Mouse (Mus musculus) c-Kit-negative CD71-positive TER-119-positive erythroid progenitor cells, embryonic 14.5 days (primary cell): ENCODE results near the gene Ubr2.

Experiments
- DNase-seq: peaks from one replicate; pipeline ENCODE4 v3.0.0-alpha.2; 2013; ENCODE audit warnings: low read depth, low spot score

Ubr2 gene

GRCm38 (mm10) chr17:47003305-47003704 lies 7.1 kb downstream of the Ubr2 start:
- DNase-seq: no peak

- no peak for DNase-seq
Measured at GRCm38 (mm10) chr17:47002401-47002800, 8.0 kb downstream of the Ubr2 start.

GRCm38 (mm10) chr17:46998840-46999239 lies 11.5 kb downstream of the Ubr2 start:
- DNase-seq: no peak

- DNase-seq: no peak
Measured at GRCm38 (mm10) chr17:46996484-46996883, 13.9 kb downstream of the Ubr2 start.

- DNase-seq: no peak
Measured at GRCm38 (mm10) chr17:46995621-46996020, 14.7 kb downstream of the Ubr2 start.

GRCm38 (mm10) chr17:46994641-46995398 lies 15.5 kb downstream of the Ubr2 start:
- DNase-seq: no peak

- DNase-seq: no peak
Measured at GRCm38 (mm10) chr17:46993625-46994024, 16.7 kb downstream of the Ubr2 start.

GRCm38 (mm10) chr17:46987631-46988030 lies 22.7 kb downstream of the Ubr2 start:
- DNase-seq: no peak

- DNase-seq: no peak
Measured at GRCm38 (mm10) chr17:46980050-46980449, 30.3 kb downstream of the Ubr2 start.

GRCm38 (mm10) chr17:46975183-46975582 lies 35.2 kb downstream of the Ubr2 start:
- DNase-seq: peak; percentile 61

GRCm38 (mm10) chr17:46972603-46973002 lies 37.8 kb downstream of the Ubr2 start:
- DNase-seq: no peak

GRCm38 (mm10) chr17:46966892-46967291 lies 43.5 kb downstream of the Ubr2 start:
- DNase-seq: no peak

GRCm38 (mm10) chr17:46963186-46963585 lies 47.2 kb downstream of the Ubr2 start:
- DNase-seq: no peak

GRCm38 (mm10) chr17:46962153-46962552 lies 48.2 kb downstream of the Ubr2 start:
- DNase-seq: no peak

- no peak for DNase-seq
Measured at GRCm38 (mm10) chr17:46960216-46960615, 50.1 kb downstream of the Ubr2 start.

GRCm38 (mm10) chr17:46958045-46958444 lies 52.3 kb downstream of the Ubr2 start:
- no peak for DNase-seq

- no peak for DNase-seq
Measured at GRCm38 (mm10) chr17:46946276-46946675, 64.1 kb downstream of the Ubr2 start.

- DNase-seq: no peak
Measured at GRCm38 (mm10) chr17:46942421-46942820, 67.9 kb downstream of the Ubr2 start.

GRCm38 (mm10) chr17:46940461-46940860 lies 69.9 kb downstream of the Ubr2 start:
- no peak for DNase-seq

GRCm38 (mm10) chr17:46933557-46934348 lies 76.6 kb downstream of the Ubr2 start:
- DNase-seq: peak; percentile 8

GRCm38 (mm10) chr17:46932961-46933360 lies 77.4 kb downstream of the Ubr2 start:
- DNase-seq: no peak

- DNase-seq: no peak
Measured at GRCm38 (mm10) chr17:46929897-46930296, 80.5 kb downstream of the Ubr2 start.

- no peak for DNase-seq
Measured at GRCm38 (mm10) chr17:46929277-46929676, 81.1 kb downstream of the Ubr2 start.
